Mouse (Mus musculus) spleen, postnatal 4 days (tissue): ENCODE data around the gene Limd1.

ENCODE experiments used
- DNase-seq, 2 experiments: peaks; one replicate each; pipeline ENCODE4 v3.0.0; 2022; ENCODE audit warnings: low spot score in 2 of 2

Limd1 gene

DNA sequence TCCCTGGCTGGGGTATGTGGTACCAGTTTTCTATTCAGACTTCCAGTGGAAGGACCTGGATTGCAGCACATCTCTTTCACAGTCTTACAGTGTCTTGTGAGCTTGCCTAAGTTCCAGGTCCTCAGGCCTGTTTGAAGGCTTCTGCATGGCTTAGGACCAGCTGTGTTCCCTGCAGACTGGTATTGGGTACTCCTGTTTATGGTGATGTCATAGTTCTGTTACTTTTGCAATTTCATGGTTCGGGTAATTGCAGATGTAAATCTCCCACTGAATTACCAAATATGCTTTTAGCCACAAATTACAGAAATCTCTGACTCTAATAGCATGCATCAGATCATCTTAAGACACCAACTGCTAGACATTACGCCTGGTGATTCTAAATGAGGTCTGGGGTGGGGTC is 36.6 kb downstream of the Limd1 start:
- DNase-seq = no peak

DNA sequence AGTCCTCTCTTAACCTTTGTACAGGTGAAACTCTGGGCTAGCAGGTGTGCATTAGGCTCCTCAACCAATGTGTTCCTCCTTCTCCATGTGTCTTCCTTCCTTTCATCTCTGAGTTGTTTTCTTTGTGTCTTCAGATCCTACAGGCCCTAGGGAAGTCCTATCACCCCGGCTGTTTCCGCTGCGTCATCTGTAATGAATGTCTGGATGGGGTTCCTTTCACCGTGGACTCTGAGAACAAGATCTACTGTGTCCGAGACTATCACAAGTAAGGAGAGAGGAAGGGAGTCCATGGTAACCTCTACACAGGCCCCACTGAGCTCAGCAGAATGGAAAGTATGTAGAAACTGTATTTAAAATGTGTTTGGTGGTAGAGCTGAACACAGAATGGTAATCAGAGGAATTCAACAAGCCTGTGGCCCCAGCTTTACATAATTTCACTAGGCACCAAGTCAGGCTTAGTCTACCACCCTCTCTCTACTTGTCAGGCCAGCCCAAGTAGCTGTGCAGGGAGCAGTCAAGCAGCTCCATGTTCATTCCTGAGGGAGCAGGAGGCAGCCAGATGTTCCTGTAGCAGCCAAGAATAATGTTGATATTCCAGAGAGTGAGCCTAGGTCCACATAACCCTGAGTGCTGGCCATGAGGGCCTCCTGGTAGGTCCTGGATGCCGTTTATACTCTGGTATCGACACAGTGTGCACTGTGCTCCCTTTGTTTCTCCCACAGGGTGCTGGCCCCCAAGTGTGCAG is 38.3 kb downstream of the Limd1 start:
- DNase-seq = no peak

DNA sequence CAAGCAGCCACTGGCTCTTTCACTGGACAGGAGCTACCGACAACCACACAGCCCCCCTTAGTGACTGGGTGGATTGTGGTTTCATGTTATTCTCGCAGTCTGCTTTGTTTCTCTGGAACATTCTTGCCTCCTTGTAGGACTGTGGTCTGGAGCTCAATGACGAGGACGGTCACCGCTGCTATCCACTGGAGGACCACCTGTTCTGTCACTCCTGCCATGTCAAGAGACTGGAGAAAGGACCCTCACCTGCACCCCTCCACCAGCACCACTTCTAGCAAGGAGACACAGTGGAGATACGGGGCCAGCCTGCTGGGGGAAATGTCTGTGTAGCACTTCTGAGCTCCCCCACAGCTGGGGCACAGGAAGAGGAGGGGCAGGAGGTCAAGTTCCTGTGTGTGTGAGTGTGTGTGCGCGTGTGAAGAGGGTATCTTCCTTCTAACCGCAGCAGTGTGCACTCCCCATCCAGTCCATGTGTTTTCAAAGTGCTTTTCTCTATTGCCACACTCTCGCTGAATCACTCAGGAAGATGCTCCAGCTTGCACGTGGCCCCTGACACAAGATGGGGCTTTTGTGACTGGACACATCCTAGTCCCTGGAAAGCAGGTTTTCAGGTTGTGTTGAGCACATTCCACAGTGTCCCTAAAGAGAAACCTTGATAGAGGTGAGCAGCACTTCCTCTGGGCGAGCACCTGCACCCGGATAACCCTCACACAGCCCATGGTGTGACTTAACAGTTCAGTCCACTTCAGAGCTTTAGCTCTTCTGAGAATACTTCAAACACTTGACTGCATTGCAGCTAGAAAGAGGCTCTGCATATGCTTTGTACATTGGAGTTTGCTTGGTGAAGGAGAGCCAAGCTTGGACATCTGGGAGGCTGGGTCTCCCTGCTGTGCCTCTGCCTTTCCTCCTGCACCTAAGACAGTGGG is 40.7 kb downstream of the Limd1 start:
- DNase-seq = peak in 1 of 2 experiments; percentile 29

DNA sequence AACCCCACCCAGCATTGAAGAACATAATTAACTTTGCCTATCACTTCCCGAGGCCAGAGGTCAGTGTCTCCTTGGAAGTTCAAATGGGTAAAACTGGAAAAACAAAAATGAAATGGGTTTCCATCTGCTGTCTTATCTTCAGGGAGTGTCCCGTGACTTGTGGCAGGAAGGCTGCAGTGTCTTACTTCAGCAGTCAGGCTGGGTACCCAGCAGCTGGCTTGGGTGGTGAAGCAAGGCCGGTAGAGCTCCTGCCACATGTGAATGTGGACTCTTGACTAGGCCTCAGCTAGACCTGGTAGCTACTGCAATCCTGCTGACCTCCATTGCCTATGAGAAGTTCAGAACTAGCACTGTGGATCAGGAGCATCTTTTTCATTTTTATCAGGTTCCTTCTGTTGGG is 42.2 kb downstream of the Limd1 start:
- DNase-seq = no peak

DNA sequence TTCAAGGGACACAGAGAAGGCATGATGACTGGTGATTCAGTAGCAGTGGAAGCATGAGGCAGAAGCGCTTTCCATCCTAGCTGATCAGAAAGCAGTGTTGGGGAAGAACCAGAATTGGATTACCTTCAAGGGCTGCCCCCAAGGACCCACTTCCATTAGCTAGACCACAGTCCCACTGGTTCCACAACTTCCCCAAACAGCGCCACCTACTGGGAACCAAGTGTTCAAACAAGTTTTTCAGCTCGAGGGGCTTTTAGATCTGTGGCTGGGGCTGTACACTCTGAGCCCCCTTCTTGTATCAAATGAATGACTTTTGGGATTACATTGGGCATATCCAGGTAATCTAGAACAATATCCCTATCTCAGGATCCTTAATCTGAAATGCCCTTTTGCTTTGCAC is 45.2 kb downstream of the Limd1 start:
- peak; percentile 51 to 85 for DNase-seq

DNA sequence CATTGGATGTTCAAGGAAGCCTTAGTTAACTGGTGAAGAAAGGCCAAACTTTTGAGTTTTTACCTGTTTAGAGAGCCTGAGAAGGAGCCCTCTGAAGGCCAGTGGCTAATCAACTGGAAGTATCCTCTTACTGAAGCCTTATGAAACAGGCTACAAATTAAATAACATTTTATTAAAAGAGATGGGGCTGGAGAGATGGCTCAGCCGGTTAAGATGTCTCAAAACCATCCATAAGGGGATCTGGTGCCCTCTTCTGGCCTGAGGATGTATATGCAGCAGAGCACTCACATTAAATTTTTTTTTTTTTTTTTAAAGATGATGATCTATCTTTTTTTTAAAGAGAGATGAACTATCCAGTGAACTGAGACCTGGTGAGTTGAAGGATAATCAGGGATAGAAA is 46.6 kb downstream of the Limd1 start:
- DNase-seq = peak; percentile 72 to 87

DNA sequence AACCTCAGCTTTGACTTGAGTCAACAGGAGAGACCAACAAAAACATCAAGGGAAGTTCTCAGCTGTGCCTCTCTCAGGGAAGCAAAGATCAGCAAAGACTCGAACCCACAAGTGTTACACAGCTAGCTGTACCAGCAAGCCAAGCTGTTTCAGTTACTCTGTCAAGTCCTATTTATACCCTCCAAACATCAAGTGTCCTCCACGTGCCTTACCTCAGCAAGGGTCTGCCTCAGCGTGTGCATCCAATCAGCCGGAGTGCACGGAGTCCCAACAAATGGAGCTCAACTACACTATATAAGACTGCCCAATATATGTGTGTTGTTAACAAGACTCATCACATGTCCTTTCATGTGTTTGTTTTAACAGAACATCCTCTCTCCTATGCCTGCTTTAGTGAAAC is 48.0 kb downstream of the Limd1 start:
- DNase-seq = no peak

DNA sequence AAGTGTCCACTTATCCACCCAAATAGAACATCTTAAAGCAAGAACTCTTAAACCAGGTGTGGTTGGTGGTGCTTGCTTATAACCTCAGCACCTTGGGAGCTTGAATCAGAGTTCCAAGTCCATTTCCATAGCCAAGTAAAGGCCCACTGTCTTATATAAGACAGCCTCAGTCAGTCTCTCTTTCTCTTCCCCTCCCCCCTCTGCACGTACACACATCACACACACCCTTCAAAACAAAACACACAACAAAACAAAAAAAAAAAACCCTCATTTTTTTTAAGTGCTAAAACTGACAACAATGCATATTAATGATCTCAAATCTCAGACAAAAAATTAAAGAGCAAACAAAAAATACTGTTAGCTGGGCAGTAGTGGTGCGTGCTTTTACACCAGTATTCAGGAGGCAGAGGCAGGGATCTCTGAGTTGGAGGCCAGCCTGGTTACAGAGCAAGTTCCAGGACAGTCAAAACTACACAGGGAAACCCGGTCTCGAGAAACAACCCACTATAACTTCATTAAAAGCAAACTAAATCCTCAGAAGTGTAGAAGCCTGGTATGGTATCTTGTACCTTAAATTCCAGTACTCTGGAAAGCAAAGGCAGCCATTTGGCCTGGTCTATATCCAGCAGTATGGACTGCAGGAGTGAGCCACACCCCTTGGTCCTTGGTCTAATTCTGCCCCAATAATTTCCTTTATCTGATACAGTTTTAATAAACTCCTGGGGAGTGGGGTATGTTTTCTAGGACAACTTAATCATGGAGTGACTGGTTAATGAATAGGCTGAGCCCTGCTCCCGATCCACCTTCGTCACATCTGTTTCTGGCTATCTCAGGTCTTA is 49.8 kb downstream of the Limd1 start:
- DNase-seq = no peak

DNA sequence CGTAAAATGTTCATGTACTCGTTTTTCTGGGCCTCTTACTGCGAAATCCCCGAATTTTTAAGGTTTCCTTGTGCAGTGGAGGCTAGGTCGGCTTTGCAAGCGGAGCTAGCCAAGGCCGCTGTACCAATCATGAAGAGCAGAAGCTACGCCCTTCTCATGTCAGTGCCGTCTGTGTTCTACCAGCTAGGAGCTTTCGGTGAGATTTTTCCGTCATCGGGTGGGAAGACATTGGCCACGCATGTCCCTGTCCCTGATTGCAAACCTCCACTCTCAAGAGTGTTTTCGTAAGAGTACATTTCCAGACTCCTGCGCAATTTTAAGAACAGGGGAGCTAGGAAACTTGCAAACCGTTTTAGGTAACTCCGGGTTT is 50.4 kb downstream of the Limd1 start:
- peak; percentile 50 to 72 for DNase-seq

DNA sequence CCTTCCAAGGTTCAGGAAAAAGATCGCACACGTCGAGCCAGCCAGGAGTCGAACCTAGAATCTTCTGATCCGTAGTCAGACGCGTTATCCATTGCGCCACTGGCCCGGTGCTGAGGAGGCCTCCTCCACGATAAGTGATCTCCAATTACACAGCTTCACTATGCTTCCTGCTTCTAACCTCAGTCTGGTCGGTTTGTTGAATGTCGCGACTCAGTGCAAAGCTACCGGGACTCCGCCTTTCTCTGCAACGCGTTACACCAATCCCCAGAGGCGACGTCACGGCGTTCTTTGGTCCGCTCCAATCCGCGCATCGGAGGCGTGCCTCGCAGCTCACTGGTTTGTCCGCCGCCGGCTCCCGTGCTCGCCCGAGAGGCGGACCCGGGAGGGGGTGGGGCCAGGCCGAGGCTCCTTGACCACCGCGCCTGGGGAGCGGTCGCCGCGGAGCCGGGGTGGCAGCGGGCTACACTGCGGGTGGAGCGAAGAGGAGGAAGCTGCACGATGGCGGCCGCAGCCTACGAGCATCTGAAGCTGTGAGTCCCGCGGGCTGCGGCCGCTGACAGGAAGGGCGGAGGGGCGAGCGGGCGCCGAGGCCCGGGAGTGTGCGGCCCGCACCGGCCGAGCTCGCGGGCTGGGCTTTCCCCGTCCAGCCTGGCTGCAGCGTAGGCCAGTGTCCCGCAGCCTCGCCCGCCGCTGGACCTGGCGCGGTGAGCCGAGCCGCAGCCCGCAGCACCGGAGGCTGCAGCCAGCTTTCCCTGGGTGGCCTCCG is 51.1 kb downstream of the Limd1 start, which contains the start of gene Sacm1l:
TSS of gene Sacm1l (plus strand) at position 368 of the 766 bp plus-strand sequence.
- DNase-seq = peak; percentile 98 to 99

DNA sequence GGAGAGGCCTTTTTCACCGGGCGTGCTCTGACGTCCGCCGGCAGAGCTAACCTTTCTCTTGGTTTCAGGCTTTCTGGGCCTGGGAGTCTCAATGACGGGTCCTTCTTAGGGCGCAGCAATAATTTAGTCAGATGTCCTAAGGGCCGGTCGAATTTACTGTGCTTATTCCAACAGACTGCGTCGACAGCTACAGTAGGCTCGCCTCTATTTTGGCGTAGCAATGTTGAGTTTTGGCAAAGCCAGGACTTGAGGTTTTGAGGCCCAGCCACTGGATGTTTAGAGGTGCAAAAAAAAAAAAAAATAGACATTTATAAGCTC is 51.6 kb downstream of the Limd1 start:
- DNase-seq = no peak

DNA sequence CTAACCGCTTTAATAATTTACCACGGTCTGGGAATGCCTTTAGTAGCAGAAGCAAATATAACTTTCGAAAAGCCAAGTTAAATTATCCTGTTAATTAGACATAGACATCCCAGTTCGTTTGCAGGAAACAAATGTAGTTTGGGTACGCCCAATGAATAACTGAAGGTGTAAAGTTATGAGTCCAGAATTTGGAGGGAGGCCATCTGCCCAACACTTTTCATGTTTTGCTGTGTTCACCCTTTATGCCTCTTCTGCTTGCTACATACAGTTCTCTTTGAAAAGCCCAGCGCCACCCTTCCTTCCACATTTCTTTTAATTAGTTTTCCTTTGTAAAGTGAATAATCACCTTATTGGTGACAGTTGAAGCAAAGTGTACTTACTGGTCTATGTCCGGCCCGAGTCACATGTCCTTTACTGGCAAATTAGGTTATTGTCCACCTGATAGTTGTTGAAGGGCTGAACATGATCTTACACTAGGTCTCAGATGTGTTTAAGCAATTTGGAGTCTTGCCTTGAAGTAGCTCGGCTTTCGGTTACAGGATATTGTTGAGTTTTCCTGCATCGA is 52.1 kb downstream of the Limd1 start:
- no peak for DNase-seq

DNA sequence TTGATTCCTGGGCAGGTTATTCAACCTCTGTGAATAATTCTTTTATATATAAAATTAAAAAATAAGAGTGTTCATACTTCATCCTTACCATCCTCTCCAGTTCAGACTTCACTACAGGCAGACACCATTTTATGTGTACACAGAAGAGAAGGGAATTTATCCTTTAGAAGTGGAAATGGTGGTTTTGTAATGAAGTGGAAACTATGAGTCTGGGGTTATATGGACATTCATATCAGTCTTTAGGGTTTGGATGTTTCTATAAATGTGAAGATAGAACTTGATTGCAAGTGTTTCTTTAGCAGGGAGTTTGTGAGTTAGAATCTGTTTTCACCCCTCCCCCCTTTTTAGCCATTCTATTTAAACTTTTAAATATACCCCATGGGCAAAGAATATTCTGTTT is 52.7 kb downstream of the Limd1 start:
- no peak for DNase-seq

DNA sequence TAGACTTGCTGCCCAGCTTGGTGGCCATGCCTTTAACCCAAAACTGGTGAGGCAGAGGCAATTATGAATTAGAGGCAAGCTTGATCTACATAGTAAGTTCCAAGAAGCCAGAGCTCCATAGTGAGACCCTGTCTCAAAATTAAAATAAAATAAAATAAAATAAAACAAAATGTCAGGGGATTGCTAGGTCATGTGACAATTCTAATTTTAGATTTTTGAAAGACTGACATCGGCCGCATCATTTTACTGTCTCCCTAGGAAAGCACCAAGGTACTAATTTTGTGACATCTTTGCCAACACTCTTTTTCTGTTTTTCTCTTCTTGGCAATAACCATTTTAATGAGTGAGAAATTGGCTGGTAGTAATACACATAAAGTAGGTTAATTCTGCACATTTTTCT is 58.1 kb downstream of the Limd1 start:
- no peak for DNase-seq

DNA sequence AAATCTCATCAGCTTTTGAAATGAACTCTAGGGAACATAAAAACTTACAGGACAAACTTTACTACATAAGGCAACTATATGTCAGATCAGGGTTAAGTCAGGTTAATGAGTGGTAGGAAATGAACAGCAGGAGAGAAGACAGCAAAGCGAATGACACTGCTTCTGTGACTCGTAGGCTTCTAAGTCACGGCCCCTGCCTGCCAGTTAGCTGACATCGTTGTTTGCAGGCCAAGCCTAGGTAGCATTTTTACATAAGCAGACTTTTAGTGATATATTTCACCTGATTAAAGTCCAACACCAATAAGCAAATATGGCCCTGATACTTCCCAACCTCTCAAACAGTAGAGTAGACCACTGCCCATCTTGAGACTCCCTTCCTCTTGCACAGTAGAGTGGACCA is 59.7 kb downstream of the Limd1 start:
- DNase-seq = no peak

DNA sequence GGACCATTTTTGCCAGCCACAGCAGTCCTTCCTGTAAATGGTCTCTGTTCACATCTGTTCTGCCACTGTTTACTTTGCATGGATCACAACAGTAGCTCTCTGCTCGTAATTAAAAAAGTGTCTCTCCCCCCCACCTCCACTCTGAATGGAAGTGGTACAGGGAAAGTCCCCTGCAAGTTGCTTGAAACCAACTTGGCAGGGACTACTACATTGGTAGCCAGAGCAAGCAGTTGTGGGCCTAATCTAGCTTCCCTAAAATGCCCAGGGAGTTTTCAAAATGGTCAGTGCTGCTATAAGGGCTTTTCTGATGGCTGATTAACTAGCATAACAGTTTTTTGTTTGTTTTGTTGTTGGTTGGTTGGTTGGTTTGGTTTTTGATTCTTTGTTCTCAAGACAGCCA is 60.6 kb downstream of the Limd1 start:
- no peak for DNase-seq

DNA sequence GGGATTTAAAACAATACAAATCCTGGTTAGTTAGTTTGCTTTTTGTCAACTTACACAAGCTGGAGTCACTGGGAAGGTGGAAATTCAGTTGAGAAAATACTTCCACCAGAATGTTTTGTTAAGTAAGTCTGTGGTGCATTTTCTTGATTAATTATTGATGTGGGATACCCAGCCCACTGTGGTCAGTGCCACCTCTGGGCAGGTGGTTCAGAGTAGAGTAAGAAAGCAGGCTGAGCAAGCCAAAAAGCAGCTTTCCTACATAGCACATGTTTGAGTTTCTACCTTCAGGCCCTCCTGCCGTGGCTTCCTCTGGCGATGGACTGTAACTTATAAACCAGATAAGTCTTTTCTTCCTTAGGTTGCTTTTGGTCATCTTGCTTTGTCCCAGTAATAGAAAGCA is 61.3 kb downstream of the Limd1 start:
- no peak for DNase-seq

DNA sequence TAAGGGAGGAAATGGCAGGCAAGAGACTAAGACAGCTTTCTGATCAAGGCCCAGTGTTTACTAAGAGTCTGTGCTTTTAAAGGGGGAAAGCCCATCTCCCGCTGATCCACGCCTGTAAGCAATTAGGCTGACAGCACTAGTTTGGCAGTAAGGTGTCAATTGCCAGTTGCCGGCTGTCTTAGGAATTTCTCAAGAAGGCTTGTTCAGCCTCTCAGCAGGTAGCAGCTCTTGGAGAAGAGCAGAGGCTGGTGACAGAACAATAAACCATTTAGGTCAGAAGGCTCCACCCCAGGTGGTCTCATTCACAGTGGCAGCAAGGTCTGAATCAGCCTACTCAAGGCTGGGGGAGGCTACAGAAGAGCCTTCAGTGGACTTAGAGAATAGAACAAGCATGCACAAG is 76.1 kb downstream of the Limd1 start:
- DNase-seq = no peak
